Mouse (Mus musculus): Measurements from ENCODE around the gene Nceh1. TPM values are rescaled to one million over a fixed set of nuclear protein-coding genes. Genes with fewer than 3 reads are reported as not detected.

Gene Nceh1
- total RNA-seq, 2 experiments from 2014 or later, result 227 to 231 TPM

- no peak for DNase-seq
These were observed 8.1 kb downstream of the Nceh1 start for GRCm38 (mm10) chr3:27190865-27191264.

GRCm38 (mm10) chr3:27191856-27192255 is 9.1 kb downstream of the Nceh1 start:
- DNase-seq, result peak; percentile 43 to 60

- DNase-seq, result peak; percentile 71 to 72
These were observed 11.1 kb downstream of the Nceh1 start for GRCm38 (mm10) chr3:27193844-27194317.

GRCm38 (mm10) chr3:27195153-27195552 is 12.4 kb downstream of the Nceh1 start:
- no peak for DNase-seq

GRCm38 (mm10) chr3:27195573-27196227 is 12.9 kb downstream of the Nceh1 start:
- DNase-seq, result no peak

- no peak for DNase-seq
These were observed 13.8 kb downstream of the Nceh1 start for GRCm38 (mm10) chr3:27196529-27196928.

GRCm38 (mm10) chr3:27197816-27198215 is 15.1 kb downstream of the Nceh1 start:
- DNase-seq, result no peak

GRCm38 (mm10) chr3:27199120-27199519 is 16.4 kb downstream of the Nceh1 start:
- no peak for DNase-seq

- peak in 1 of 2 experiments; percentile 41 for DNase-seq
These were observed 19.1 kb downstream of the Nceh1 start for GRCm38 (mm10) chr3:27201728-27202411.

GRCm38 (mm10) chr3:27205068-27205467 is 22.3 kb downstream of the Nceh1 start:
- no peak for DNase-seq

- no peak for DNase-seq
These were observed 22.9 kb downstream of the Nceh1 start for GRCm38 (mm10) chr3:27205514-27206220.

GRCm38 (mm10) chr3:27206221-27206560 is 23.4 kb downstream of the Nceh1 start:
- DNase-seq, result no peak

GRCm38 (mm10) chr3:27206577-27206976 is 23.8 kb downstream of the Nceh1 start:
- DNase-seq, result no peak

GRCm38 (mm10) chr3:27209707-27210106 is 26.9 kb downstream of the Nceh1 start:
- peak in 1 of 2 experiments; percentile 44 for DNase-seq

GRCm38 (mm10) chr3:27210271-27210670 is 27.5 kb downstream of the Nceh1 start:
- no peak for DNase-seq

GRCm38 (mm10) chr3:27214016-27214816 is 31.5 kb downstream of the Nceh1 start:
- DNase-seq, result no peak

- no peak for DNase-seq
These were observed 34.6 kb downstream of the Nceh1 start for GRCm38 (mm10) chr3:27217331-27217730.

- DNase-seq, result peak in 1 of 2 experiments; percentile 28
These were observed 35.8 kb downstream of the Nceh1 start for GRCm38 (mm10) chr3:27218604-27219003.

GRCm38 (mm10) chr3:27222052-27222451 is 39.3 kb downstream of the Nceh1 start:
- DNase-seq, result no peak

GRCm38 (mm10) chr3:27222488-27222887 is 39.7 kb downstream of the Nceh1 start:
- DNase-seq, result no peak

GRCm38 (mm10) chr3:27227629-27228453 is 45.1 kb downstream of the Nceh1 start:
- no peak for DNase-seq

Data from heart, adult 18-20 months (tissue).